Mouse (Mus musculus) CD8-positive naive resting alpha-beta T cell, adult 2 months (primary cell): Measurements from ENCODE around the gene Kat7.

Experiments
- DNase-seq, 2 experiments: peaks; one replicate each; pipeline ENCODE4 v3.0.0; 2022; ENCODE audit warnings: low read depth in 2 of 2, low spot score in 2 of 2

Kat7 gene

GRCm38 (mm10) chr11:95310007-95310647, at the start of gene Kat7:
Gene Kat7 (minus strand): TSS chr11:95310246.
- peak; percentile 95 for DNase-seq

GRCm38 (mm10) chr11:95358263-95358662, 48.2 kb upstream of the Kat7 start:
- no peak for DNase-seq

GRCm38 (mm10) chr11:95356469-95357273, 46.6 kb upstream of the Kat7 start:
- peak; percentile 91 to 95 for DNase-seq

DNA sequence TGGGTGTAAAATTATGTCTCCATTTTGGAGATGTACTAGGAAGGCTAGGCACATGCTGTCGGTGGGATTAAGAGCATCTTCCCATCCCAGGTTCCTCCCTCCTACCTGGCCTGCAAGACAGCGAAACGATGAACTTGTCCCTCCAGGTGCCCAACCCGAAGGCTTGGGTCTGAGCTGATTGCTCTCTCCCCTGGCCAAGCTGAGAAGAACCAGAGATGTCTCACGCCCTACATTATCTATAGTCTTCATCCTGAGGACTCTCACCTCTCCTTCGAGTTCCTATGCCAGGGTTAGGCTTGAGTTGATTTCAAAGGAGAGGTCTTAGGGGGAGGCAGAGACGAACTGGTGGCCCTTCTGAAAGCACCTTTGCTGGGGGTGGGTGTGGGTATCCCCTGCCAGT, 46.0 kb upstream of the Kat7 start:
- no peak for DNase-seq

DNA sequence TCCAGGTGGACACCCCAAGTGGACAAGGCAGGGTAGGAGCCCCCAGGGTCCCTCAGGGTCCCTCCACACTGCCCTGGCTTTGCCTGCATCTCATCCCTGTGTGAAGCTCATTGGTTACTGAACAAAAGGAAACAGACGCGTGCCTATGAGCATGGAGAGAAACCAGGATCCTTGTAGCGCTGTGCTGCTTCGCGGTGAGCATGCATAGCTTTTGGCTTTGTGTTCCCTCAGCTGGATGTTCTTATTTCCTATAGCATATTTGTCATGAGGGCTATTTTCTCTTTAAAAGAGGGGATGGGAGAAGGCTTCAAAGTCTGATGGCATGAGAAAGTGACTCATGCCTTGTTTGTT, 45.6 kb upstream of the Kat7 start:
- DNase-seq = no peak

- no peak for DNase-seq
Observed at GRCm38 (mm10) chr11:95354945-95355660, 45.1 kb upstream of the Kat7 start.

GRCm38 (mm10) chr11:95354228-95354944, 44.3 kb upstream of the Kat7 start:
- DNase-seq = no peak

DNA sequence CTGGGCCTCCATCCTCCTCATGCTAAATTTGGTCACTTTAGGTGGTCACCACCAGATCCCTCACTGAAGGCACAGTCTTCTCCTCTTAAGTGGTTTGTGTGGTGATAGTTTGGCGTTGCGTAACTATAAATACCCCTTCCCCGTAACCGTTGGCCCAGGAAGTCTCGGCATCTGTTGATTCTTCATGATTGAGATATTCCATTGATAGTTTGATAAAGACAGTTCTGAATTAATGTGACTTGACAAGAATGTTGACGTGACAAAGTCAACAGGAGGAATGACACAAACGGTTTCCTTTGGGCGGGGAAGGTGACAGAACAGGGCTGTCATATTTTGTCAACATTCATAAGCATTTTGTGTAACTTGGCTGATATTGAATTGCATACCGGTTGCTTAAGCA, 43.2 kb upstream of the Kat7 start:
- no peak for DNase-seq

DNA sequence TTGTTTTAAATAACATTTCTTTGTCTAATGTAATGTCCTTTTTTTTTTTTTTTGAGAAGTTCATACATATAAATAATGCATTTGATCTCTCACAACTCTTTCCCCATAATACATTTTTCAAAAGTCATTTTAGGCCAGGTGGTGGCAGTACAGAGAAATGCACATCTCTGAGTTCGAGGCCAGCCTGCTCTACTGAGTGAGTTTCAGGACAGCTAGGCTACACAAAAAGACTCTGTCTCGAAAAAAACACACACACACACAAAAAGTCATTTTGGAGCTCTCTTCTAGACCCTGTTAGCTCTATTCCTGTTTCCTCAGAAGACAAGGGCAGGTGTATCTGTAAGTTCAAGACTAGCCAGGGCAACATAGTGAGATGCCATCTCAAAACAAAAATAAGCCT, 42.6 kb upstream of the Kat7 start:
- DNase-seq = no peak

- peak in 1 of 2 experiments; percentile 32 for DNase-seq
Observed at GRCm38 (mm10) chr11:95350960-95351359, 40.9 kb upstream of the Kat7 start.

- DNase-seq = no peak
Observed at GRCm38 (mm10) chr11:95350289-95350688, 40.2 kb upstream of the Kat7 start.

DNA sequence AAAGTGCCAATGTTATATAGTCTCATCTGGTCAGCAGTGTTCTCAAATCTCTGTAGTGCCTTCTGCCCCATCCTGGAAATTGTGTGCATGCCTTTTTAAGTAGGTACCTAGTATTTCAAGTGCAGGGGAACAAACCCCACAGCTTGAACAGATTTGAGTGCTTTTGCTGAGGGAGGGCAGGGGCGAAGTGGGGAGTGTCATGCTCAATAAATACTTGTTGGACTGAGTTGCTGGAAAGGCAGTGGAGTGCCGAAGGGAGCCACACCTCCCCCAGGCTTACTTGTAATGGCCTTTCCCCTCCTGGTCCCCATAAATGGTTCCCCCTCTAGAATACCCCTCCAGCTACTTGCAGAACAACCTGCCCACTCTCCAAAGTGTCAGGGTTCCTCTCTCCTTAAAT, 34.1 kb upstream of the Kat7 start:
- DNase-seq = no peak

- no peak for DNase-seq
Observed at GRCm38 (mm10) chr11:95343180-95343579, 33.1 kb upstream of the Kat7 start.

- DNase-seq = no peak
Observed at GRCm38 (mm10) chr11:95340664-95341063, 30.6 kb upstream of the Kat7 start.

DNA sequence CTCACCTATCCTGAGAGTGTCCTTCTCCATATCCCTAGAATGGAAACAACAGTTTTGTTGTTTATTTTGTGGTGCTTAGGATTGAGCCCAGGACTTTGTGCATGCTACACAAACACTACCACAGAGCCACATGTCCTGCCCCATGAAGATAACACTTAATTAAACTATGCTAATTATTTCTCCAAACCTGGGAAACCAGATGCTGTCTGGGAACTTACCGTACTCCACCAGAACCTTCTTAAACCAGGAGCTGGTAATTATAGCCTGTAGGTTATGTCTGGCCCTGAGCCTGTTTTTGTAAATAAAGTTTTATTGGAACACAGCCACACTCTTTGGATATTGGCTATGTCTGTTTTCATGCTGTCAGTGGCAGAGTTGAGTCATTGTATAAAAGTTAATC, 30.2 kb upstream of the Kat7 start:
- no peak for DNase-seq

GRCm38 (mm10) chr11:95339471-95340021, 29.5 kb upstream of the Kat7 start:
- no peak for DNase-seq

DNA sequence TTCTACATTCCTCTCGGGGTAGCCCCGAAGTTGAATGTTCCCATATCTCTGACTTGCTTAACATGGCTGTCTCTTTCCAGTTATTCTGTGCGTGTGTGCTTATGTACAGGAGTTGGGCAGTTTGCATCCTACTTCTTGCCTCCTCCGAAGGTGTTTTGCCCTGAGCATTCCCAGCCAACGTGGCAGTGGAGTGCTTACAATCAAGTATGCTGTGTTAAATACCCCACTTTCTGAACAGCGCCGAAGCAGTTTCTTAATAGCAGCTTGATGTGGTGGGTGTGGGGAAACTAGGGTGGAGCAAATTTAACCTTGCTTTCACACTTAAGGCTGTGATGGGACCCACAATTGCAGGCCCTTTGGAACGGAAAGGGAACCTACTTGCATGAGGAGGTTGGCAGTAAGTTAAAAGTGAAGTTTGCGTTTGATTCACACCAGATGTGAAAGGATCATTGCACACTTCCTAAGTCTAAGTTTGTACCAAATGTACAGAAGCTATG, 27.8 kb upstream of the Kat7 start:
- peak in 1 of 2 experiments; percentile 44 for DNase-seq

DNA sequence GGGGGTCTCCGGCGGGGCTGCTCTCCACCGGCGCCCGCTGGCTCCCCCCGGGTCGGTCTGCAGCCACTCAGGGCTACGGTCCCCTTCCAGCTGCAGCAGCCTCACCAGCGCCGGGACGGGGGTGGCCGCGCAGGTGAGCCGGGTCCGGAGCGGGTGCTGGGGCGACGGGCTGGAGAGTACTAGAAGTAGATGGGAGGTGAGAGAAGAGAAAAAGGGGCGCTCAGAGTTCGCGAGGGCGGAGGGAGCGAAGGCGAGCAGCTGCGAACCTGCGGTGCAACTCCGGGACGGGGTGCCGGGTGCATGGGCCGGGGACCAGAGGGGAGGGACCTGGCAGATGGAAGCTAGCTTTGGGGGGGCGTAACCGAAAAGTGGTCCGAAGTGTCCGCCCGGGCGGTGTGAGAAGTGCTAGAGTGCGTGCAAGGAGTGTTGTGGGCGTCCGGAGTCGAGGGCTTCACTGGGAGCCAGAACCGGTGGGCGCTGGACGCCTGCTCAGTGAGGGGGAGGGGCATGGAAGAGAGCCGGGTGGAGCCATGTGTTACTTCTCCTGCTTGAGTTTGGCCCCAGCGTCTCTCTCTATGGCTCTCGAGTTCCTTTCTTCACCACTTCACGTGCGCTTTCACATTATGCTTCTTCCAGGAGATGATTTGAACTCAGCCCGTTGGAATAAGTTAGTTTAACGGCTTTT, 27.2 kb upstream of the Kat7 start:
- peak; percentile 60 to 63 for DNase-seq

DNA sequence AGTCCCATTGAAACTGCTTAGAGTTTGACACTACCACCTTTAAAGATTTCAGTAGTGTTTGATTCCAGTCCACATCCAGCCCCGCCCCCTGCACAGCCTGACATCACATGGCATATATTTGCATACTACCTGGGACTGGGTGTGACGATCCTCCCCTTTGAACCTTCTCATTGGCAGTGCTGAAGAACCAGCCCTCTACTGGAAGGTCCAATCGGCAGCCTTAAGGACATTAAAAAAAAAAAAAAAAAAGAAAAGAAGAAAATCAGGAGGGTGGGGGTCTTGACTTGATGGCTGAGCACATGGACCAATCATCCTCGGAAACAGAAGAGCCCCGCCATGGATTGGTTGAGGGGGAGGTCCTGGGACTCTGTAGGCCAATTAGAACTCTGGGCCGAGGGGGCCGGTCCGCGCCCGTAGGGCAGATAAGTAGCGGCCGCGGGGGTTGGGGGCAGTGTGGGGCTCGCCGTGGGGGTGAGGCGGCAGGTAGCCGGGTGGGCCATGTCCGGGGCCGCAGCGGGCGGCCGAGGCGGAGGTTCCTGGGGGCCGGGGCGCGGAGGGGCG, 26.6 kb upstream of the Kat7 start, which contains the start of gene Fam117a:
Fam117a (plus strand) TSS at position 451 of the 561 bp plus-strand sequence.
- DNase-seq = peak; percentile 81 to 86
